Mouse (Mus musculus): Measurements from ENCODE around the gene Ppp2r5e. TPM values are rescaled to one million over a fixed set of nuclear protein-coding genes. Genes with fewer than 3 reads are reported as not detected.

Ppp2r5e gene
- total RNA-seq, 2 experiments from 2014 or later, result 77.2 to 78.7 TPM

GRCm38 (mm10) chr12:75543346-75543745 lies 52.7 kb downstream of the Ppp2r5e start:
- intact Hi-C loops (cut with DNase I), result no loop called here
- no peak for DNase-seq (ENCODE audit: low spot score in 2 of 2)

GRCm38 (mm10) chr12:75540621-75541171 lies 55.3 kb downstream of the Ppp2r5e start:
- peak in 1 of 2 experiments; percentile 79 for DNase-seq (ENCODE audit: low spot score in 2 of 2)
- intact Hi-C loops (cut with DNase I), result no loop called here

GRCm38 (mm10) chr12:75539228-75539627 lies 56.8 kb downstream of the Ppp2r5e start:
- DNase-seq (ENCODE audit: low spot score in 2 of 2), result no peak
- intact Hi-C loops (cut with DNase I), result no loop called here

- no peak for DNase-seq (ENCODE audit: low spot score in 2 of 2)
- intact Hi-C loops (cut with DNase I), result no loop called here
These were observed 58.2 kb downstream of the Ppp2r5e start for GRCm38 (mm10) chr12:75537673-75538423.

- intact Hi-C loops (cut with DNase I), result no loop called here
- DNase-seq (ENCODE audit: low spot score in 2 of 2), result no peak
These were observed 58.9 kb downstream of the Ppp2r5e start for GRCm38 (mm10) chr12:75537019-75537672.

- intact Hi-C loops (cut with DNase I), result no loop called here
- no peak for DNase-seq (ENCODE audit: low spot score in 2 of 2)
These were observed 59.5 kb downstream of the Ppp2r5e start for GRCm38 (mm10) chr12:75536566-75536965.

GRCm38 (mm10) chr12:75533145-75533544 lies 62.9 kb downstream of the Ppp2r5e start:
- intact Hi-C loops (cut with DNase I), result no loop called here
- no peak for DNase-seq (ENCODE audit: low spot score in 2 of 2)

GRCm38 (mm10) chr12:75531895-75532294 lies 64.2 kb downstream of the Ppp2r5e start:
- intact Hi-C loops (cut with DNase I), result no loop called here
- no peak for DNase-seq (ENCODE audit: low spot score in 2 of 2)

GRCm38 (mm10) chr12:75528857-75529808 lies 66.9 kb downstream of the Ppp2r5e start:
- intact Hi-C loops (cut with DNase I), result no loop called here
- DNase-seq (ENCODE audit: low spot score in 2 of 2), result peak in 1 of 2 experiments; percentile 37

- intact Hi-C loops (cut with DNase I), result no loop called here
These were observed 67.7 kb downstream of the Ppp2r5e start for GRCm38 (mm10) chr12:75528300-75528699.

GRCm38 (mm10) chr12:75524199-75524598 lies 71.8 kb downstream of the Ppp2r5e start:
- no peak for DNase-seq (ENCODE audit: low spot score in 2 of 2)
- intact Hi-C loops (cut with DNase I), result no loop called here

More at GRCm38 (mm10) chr12:75528300-75528699, 67.7 kb downstream of the Ppp2r5e start:
- no peak for DNase-seq (ENCODE audit: low spot score in 2 of 2)

GRCm38 (mm10) chr12:75522931-75523330 lies 73.1 kb downstream of the Ppp2r5e start:
- DNase-seq (ENCODE audit: low spot score in 2 of 2), result no peak
- intact Hi-C loops (cut with DNase I), result no loop called here

GRCm38 (mm10) chr12:75522360-75522759 lies 73.7 kb downstream of the Ppp2r5e start:
- intact Hi-C loops (cut with DNase I), result no loop called here
- DNase-seq (ENCODE audit: low spot score in 2 of 2), result no peak

GRCm38 (mm10) chr12:75520395-75520794 lies 75.7 kb downstream of the Ppp2r5e start:
- intact Hi-C loops (cut with DNase I), result no loop called here

GRCm38 (mm10) chr12:75519181-75519940 lies 76.7 kb downstream of the Ppp2r5e start:
- intact Hi-C loops (cut with DNase I), result no loop called here
- peak in 1 of 2 experiments; percentile 68 for DNase-seq (ENCODE audit: low spot score in 2 of 2)

More at GRCm38 (mm10) chr12:75520395-75520794, 75.7 kb downstream of the Ppp2r5e start:
- no peak for DNase-seq (ENCODE audit: low spot score in 2 of 2)

GRCm38 (mm10) chr12:75515301-75515906 lies 80.6 kb downstream of the Ppp2r5e start:
- DNase-seq (ENCODE audit: low spot score in 2 of 2), result no peak
- intact Hi-C loops (cut with DNase I), result no loop called here

GRCm38 (mm10) chr12:75511520-75511919 lies 84.5 kb downstream of the Ppp2r5e start:
- no peak for DNase-seq (ENCODE audit: low spot score in 2 of 2)
- intact Hi-C loops (cut with DNase I), result no loop called here

GRCm38 (mm10) chr12:75504991-75505650 lies 90.9 kb downstream of the Ppp2r5e start:
- intact Hi-C loops (cut with DNase I), result no loop called here
- DNase-seq (ENCODE audit: low spot score in 2 of 2), result no peak
